Mouse (Mus musculus) brown adipose tissue, adult 24 weeks (tissue): ENCODE data around the gene Rpn2. TPM values are rescaled to one million over a fixed set of nuclear protein-coding genes. Genes with fewer than 3 reads are reported as not detected.
A peak's percentile ranks its signal among the peaks of the same experiment; 100 is the strongest.

Source experiments
- H3K27ac ChIP-seq: fragments of 200-500 bp; replicated peaks from 2 replicates; pipeline ENCODE4 v1.5.1; 2012; ENCODE audit warnings: low read depth, mild to moderate bottlenecking, low read length
- H3K4me1 ChIP-seq: fragments of 200-500 bp; 2 replicates; pipeline ENCODE4 v1.6.1; 2012; ENCODE audit warnings: low read length, mixed read lengths; ENCODE audit not compliant: control insufficient read depth, insufficient read depth, insufficient read length
- H3K4me3 ChIP-seq: fragments of 200-500 bp; 2 replicates; pipeline ENCODE4 v1.5.1; 2012; ENCODE audit warnings: low read depth, mild to moderate bottlenecking, low read length, moderate library complexity; ENCODE audit not compliant: insufficient read depth
- polyA plus RNA-seq: library from polyadenylated mRNA; stranded (reverse); fragments of >200 nt; gene quantifications from 2 replicates; pipeline ENCODE4 v1.2.4, GENCODE M21; 2012; ENCODE audit not compliant: missing spikeins, insufficient read depth, insufficient read length

Rpn2 gene
- polyA plus RNA-seq, 1 experiment: 62.2 TPM

DNA sequence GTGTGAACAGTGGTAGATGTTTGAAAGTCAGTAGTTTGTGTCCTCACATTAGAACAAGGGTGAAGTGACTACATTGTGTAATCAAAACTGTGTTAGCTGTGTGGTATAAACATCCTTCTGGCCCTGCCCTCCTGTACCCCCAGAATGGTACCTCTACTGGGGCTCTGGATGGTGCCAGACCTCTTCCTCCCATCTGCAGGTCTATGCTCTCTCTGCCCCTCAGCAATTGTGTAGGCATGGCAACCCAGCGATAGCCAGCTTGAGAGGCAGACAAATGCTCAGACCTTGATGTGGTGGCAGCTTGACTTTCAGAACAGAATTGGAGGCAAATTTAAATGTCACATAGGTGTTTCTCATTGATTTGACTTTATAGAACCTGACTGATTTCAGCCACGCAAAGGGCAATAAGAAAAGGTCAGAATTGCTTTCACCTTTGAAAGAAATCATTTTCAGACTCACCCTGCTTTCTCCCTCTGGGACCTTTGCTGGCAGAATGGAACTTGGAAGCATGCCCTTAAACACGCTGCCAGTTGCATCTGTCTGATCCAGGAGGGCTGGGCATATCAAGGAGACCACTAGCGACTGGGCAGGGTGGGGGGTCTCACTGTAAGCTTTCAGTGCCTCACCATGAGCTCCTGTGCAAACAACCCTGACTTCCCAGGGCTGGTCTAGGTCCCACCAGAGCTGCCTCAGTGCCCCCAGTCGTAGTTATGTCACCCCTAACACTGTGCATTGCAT is 43.4 kb downstream of the Rpn2 start:
- H3K4me3 ChIP-seq: no peak overlapping the region
- 0 out of 2 replicates have a peak, but pooled peaks cover 2% of the 10 kb centered on the region for H3K4me1 ChIP-seq
- peak overlapping the region; percentile 49 for H3K27ac ChIP-seq

DNA sequence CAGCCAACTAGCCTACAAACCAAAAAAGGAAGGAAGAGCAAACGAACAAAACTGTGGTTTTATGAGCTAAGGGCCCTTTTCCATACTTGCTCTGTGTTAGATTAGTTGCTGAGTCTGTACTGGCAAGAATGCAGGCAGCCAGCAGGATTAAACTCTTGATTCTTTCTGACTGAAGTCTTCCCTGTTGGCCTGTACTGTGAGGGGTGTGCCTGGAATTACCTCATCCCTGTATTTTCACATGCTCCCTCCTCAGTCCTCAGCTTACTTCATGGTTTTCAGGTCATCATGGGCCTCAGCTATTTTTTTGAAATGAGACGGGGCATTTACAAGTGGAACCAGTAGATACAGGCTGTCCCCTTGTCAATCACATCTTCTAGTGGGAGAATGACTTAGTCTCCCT is 46.4 kb downstream of the Rpn2 start:
- 0 out of 2 replicates have a peak, but pooled peaks cover 2% of the 10 kb centered on the region for H3K4me1 ChIP-seq
- no peak overlapping the region for H3K4me3 ChIP-seq
- no peak overlapping the region for H3K27ac ChIP-seq

DNA sequence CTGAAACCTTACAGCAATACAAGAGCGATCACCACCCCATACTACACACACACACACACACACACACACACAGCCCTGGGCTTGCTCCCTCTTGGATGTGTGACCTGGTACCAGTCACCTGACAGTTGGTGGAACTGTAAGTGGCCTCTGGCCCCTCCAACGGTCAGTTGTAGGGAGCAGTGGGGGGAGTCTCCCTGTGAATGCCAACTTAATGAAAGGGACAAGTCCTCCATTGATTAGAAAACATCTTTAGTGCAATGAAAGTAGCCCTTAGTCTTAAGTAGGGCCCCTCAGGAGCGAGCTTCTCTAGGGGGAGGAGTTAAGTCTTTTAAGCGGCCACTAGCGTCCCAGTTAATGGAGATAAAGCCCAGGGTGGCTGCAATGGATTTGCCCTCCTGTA is 49.3 kb downstream of the Rpn2 start:
- Histone ChIP-seq H3K4me1 (no peaks in the 10 kb centered on the region), H3K27ac (no peak overlapping the region), H3K4me3 (no peak overlapping the region)

DNA sequence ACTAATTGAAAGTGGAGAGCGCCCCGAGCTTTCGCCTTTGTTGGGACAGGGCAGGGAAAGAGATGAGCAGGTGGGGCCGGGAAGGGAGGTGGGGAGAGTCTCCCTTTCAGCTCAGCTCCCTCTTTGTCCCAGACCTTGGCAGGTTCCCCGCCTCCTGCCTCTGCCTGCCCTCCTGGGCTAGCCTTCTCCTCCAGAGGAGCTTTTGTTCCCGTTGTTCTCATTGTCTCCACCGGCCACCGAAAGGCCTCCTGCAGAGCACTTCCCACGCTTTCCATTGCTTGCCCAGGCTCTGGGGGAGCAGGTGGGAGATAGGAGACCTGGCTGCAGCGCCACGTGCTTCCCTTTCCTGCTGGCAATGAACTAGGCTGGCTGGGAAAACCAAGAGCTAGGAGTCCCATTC is 49.8 kb downstream of the Rpn2 start:
- H3K27ac ChIP-seq: no peak overlapping the region
- no peaks in the 10 kb centered on the region for H3K4me1 ChIP-seq
- no peak overlapping the region for H3K4me3 ChIP-seq

DNA sequence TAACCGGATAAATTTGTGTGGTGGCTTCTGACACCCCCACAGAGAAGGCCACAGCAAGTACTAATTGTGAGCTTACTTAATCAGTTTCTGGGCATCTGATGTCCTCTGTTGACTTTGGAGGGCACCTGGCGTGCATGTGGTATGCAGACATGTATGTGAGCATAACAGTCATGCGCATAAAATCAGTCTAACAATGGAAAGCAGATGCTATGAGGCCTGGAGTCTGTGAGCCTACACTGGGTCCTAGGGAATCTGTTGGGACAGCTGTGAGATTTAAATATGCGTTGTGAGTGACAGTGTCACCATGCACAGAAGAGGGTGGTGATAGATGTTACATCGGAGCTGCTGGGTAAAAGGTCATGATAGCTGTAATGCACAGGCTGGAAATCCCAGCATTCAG is 53.2 kb downstream of the Rpn2 start:
- Histone ChIP-seq H3K4me1 (no peaks in the 10 kb centered on the region), H3K27ac (no peak overlapping the region), H3K4me3 (no peak overlapping the region)

DNA sequence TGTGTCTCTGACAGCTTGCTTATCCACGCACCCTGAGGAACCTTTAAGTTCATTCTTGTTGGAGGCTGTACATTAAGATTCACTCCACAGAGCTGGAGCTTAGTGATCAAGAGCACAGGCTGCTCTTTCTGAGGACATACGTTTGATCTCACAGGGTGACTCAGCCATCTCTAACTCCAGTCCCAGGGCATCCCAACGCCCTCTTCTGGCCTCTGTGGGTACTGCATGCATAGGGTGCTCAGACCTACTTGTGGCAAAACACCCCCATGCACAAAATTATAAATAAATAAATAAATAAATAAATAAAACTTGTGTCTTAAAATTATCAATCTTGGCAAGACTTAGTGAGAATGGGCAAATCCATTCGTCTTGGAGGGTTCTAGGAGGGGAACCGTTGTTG is 59.8 kb downstream of the Rpn2 start:
- H3K4me1 ChIP-seq: no peaks in the 10 kb centered on the region
- H3K27ac ChIP-seq: no peak overlapping the region
- no peak overlapping the region for H3K4me3 ChIP-seq

DNA sequence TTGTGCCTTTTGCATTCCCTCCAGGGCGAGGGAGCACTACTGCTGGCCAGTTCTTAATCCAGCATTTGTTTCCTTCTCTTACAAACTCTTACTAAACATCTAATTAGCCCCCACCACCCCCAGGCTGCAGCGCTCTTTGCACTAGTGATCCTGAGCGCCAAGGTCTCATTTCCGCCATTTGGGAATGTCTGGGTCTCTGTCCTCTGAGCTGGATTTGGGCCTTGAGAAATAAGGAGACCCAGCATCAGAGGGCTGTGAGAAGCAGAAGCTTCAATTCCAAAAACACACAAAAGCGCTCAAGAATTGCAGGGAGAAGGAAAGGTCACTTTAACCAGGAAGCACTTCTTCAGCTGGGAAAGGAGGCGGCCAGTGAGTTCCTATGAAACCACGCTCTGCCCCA is 60.7 kb downstream of the Rpn2 start:
- Histone ChIP-seq H3K4me1 (no peaks in the 10 kb centered on the region), H3K27ac (no peak overlapping the region), H3K4me3 (no peak overlapping the region)

DNA sequence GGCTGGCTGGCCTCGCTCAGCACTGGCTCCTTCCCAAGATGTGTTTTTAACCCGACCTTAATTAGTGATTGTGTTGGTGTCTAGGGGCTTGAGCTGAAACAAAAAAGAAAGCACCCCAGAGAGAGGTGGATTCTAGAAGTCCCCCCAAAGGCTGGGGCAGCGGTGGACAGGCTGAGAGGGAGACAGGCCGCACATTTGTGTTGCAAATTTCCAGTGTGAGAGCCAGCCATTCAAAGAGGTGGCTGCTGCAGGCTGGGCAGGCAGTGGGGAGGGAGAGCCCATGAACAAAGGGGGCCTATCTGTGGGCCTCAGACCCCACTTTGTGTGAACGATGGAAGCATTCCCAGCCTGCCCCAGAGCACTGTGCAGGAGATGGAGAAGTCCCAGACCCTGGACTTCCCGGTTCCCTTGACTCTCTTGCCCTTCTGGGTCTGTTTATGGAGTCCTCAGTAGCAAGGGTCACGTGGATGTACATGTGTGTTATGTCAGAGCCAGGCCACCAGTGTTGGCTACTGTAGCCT is 61.5 kb downstream of the Rpn2 start:
- Histone ChIP-seq H3K4me1 (no peaks in the 10 kb centered on the region), H3K4me3 (no peak overlapping the region), H3K27ac (no peak overlapping the region)

DNA sequence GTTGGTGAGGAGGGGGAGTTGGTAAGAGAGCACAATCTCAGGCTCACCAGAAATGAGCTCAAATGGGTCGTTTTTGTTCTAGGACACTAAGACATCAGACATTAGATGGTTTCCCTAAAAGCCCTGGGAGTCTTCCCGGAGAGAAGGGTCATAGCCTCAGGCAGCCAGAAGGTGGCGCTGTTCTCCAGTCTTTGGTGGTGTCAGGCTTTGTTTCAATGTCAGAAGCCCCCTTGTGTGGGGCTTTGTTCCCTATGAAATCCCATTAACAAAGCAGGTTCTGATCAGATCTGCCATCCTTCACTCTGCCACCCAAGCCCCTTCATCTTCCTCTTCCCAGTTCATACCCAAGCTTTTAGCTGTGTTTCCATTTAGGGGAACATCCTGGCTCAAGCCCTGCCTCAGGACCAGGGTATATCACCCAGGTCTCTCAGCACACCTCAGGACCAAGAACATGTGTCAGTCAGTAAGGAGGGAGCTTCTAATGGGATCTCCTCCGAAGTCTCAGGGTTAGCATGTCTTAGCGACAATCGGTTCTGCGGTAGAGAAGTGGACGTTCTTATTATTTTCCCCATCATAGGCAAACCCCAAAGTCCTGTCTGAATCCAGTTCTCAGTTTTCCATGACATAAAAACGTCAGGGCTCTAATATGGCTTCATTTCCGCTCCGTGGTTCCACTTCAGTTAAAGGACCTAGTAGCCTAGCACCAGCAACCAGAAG is 62.9 kb downstream of the Rpn2 start:
- Histone ChIP-seq H3K27ac (no peak overlapping the region), H3K4me1 (no peaks in the 10 kb centered on the region), H3K4me3 (no peak overlapping the region)

DNA sequence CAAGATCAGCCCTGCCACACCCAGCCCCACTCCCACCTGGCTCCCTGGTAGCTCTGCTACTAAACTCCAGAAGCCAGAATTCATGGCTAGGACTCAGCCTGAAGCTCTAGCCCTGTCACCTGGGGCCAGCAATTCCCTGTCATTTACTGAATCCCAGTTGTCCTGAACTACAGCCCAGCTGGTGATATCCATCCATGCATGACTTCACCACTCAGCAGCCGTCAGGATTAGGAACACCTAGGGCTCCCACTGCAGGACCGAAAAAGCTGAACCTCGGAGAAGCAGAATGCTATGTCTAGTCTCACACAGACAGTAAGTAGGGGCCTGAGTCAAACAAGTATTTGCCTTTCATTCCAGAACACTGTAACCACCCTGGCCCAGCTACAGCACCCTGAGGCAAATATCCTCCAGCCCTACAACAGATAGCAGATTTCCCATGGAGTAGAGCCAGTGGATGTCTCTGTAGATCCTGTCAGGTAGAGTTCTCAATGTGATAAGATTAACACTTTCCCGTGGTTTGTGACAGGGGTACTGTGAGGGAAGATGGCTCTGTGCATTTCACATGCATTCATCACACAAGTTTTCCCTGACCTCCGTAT is 63.6 kb downstream of the Rpn2 start:
- no peaks in the 10 kb centered on the region for H3K4me1 ChIP-seq
- H3K4me3 ChIP-seq: no peak overlapping the region
- no peak overlapping the region for H3K27ac ChIP-seq

DNA sequence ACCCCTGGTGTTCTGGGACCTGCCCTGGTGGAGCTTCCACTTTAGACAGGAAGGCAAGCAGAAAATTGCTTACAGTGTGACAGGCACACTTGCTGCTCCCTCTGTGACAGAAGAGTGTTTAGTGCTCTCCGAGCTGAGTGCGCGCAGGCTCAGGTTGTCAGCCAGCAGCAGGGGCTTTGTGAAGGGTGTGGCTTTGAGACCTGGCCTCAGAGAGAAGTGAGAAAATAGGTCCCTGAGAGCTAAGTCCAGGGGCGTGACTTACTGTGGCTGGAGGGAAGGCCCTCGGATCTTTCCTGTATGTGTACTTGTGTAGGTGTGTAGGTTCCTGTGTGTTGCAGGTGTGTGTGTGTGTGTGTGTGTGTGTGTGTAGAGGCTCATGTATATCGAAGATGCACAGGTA is 64.5 kb downstream of the Rpn2 start:
- no peak overlapping the region for H3K4me3 ChIP-seq
- H3K27ac ChIP-seq: no peak overlapping the region
- no peaks in the 10 kb centered on the region for H3K4me1 ChIP-seq

DNA sequence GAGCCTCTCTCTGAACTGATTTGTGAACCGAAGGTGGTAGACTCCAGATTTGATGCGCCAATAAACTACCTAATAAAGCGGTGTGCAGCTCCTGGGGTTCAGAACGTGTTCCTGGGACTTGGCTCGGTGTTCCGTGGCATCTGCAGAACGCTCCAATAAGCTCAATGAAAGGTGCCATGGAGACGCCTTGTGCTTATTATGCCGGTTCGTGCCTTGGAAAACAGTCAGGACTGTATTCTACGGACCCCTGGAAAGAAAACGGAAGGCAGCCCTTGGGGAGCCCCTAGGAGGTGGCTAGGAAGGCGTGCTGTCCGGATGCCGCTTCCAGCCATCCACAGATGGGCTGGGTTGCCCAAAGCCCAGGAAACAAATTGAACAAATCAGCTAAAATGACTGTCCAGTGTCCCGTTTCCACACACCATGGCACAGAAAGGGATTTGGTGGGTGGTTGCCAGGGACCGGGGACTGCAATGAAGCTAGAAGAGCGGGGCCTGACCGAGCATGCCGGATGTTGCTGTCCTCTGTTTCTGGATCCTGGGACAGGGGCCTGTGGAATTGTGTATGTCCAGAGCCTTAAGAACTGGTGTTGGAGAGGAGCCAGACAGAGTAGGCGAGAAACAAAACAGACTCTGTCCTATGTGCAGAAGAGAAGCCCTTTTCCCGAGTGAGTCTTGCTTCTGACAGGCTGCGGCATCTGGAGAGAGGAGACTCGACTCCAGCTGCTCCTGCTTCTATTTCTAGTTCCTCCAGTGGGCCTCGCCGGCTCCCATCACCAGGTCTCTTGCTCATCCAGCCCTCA is 68.7 kb downstream of the Rpn2 start, which contains the start of gene Ghrh:
Gene Ghrh (minus strand): TSS at position 146 of the 799 bp plus-strand sequence.
- no peak within 1 kb of the TSS for H3K27ac ChIP-seq
- no peak within 1 kb of the TSS for H3K4me3 ChIP-seq
- no peaks in the 10 kb centered on the region for H3K4me1 ChIP-seq

DNA sequence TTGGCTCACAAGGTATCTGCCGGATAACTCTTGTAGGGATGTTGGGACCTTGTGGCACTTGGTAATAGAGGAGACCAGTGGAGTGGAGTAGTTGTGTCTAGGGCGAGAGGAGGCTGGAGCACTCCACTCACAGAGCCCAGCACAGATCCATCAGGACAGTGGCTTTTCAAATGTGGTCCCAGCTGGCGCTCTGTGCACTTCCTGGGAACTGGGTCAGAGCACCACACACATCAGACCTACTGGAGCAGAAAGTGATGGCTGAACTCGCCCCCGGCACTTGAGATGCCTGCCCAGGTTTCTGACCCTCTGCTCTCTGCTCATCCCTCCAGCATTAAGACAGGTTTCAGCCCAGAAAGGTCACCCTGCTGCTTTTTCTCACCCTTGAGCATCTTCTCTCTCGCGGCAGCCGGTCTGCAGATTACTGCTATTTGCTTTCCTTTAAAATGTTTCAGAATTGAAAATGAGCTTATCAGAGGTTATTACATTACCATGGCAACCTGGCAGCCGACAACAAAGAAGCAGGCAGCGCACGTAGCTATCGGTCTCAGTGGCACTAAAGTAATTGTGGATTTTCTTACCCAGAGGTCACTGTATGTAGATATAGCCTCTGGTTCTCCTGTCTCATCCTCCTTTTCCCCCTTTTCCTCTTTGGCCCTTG is 70.4 kb downstream of the Rpn2 start:
- H3K4me3 ChIP-seq: no peak overlapping the region
- no peaks in the 10 kb centered on the region for H3K4me1 ChIP-seq
- no peak overlapping the region for H3K27ac ChIP-seq

DNA sequence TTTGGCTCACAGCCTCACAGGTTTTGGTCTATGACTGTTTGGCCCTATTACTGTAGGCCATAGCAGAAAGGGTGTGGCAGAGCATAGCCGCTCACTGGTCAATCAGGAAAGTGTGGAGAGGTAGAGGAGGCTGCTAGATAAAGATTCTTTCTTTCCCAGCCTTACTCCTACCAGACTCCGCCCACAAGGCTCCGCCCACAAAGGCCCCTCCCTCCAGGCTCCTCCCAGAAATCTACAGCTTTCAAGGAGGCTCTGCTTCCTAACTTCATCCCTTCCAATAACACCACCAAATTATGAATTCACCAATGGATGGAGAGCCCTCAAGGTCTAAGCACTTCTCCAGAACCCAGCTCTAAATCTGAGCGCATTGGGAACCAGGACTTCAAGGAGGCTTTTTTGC is 74.4 kb downstream of the Rpn2 start:
- Histone ChIP-seq H3K4me3 (no peak overlapping the region), H3K27ac (no peak overlapping the region), H3K4me1 (no peaks in the 10 kb centered on the region)
